Mouse (Mus musculus) kidney, postnatal 14 days (tissue): ENCODE results near the gene Upp1.
A peak's percentile ranks its signal among the peaks of the same experiment; 100 is the strongest.
"Not testable (repeated sequence)": the region's sequence is repeated elsewhere in the genome, so short reads cannot be mapped to it uniquely, and the experiment has no call there.

ENCODE experiments used
- DNase-seq: peaks from one replicate; pipeline ENCODE4 v3.0.0; 2022; ENCODE audit warnings: mixed read lengths

Upp1 gene

GRCm38 (mm10) chr11:9118050-9118420, at the start of gene Upp1:
Upp1 (plus strand) TSS chr11:9118103.
- no peak for DNase-seq

GRCm38 (mm10) chr11:9076444-9076843, 41.5 kb upstream of the Upp1 start:
- no peak for DNase-seq

GRCm38 (mm10) chr11:9113189-9113588, 4.7 kb upstream of the Upp1 start:
- DNase-seq, result no peak

- DNase-seq, result no peak
These were observed 2.4 kb upstream of the Upp1 start for GRCm38 (mm10) chr11:9115367-9116120.

- DNase-seq, result no peak
These were observed 1.8 kb upstream of the Upp1 start for GRCm38 (mm10) chr11:9116121-9116520.

GRCm38 (mm10) chr11:9116916-9117315, 987 bp upstream of the Upp1 start:
- DNase-seq, result no peak

GRCm38 (mm10) chr11:9117358-9118049, 399 bp upstream of the Upp1 start:
- DNase-seq, result peak; percentile 77

- DNase-seq, result peak; percentile 64
These were observed 668 bp downstream of the Upp1 start for GRCm38 (mm10) chr11:9118421-9119121.

- DNase-seq, result no peak
These were observed 1.5 kb downstream of the Upp1 start for GRCm38 (mm10) chr11:9119231-9120020.

- no peak for DNase-seq
These were observed 4.4 kb downstream of the Upp1 start for GRCm38 (mm10) chr11:9122315-9122714.

GRCm38 (mm10) chr11:9126373-9127107, 8.6 kb downstream of the Upp1 start:
- DNase-seq, result peak; percentile 33

- no peak for DNase-seq
These were observed 10.2 kb downstream of the Upp1 start for GRCm38 (mm10) chr11:9128110-9128509.

GRCm38 (mm10) chr11:9129528-9129927, 11.6 kb downstream of the Upp1 start:
- no peak for DNase-seq

GRCm38 (mm10) chr11:9131688-9132087, 13.8 kb downstream of the Upp1 start:
- DNase-seq, result no peak

GRCm38 (mm10) chr11:9135589-9136246, 17.8 kb downstream of the Upp1 start:
- DNase-seq, result peak; percentile 22

- peak; percentile 86 for DNase-seq
These were observed 18.6 kb downstream of the Upp1 start for GRCm38 (mm10) chr11:9136471-9136870.

GRCm38 (mm10) chr11:9145113-9145512, 27.2 kb downstream of the Upp1 start:
- no peak for DNase-seq

GRCm38 (mm10) chr11:9146115-9146514, 28.2 kb downstream of the Upp1 start:
- DNase-seq, result no peak

GRCm38 (mm10) chr11:9146683-9147082, 28.8 kb downstream of the Upp1 start:
- no peak for DNase-seq

GRCm38 (mm10) chr11:9148206-9148605, 30.3 kb downstream of the Upp1 start:
- no peak for DNase-seq

GRCm38 (mm10) chr11:9150403-9150802, 32.5 kb downstream of the Upp1 start:
- DNase-seq, result not testable (repeated sequence)

- peak; percentile 80 for DNase-seq
These were observed 42.0 kb downstream of the Upp1 start for GRCm38 (mm10) chr11:9159953-9160352.
